Mouse (Mus musculus) kidney, adult 2 months (tissue): ENCODE measurements around the gene Atp2b1. TPM values are rescaled to one million over a fixed set of nuclear protein-coding genes. Genes with fewer than 3 reads are reported as not detected.

Experiments
- DNase-seq: peaks from one replicate; pipeline ENCODE4 v3.0.0; 2021
- H3K27ac ChIP-seq: fragments of 200-500 bp; 2 replicates; pipeline ENCODE4 v1.5.1; 2012; ENCODE audit warnings: low read depth, low read length, control low read depth, inconsistent platforms; ENCODE audit not compliant: insufficient read depth
- H3K27me3 ChIP-seq: fragments of 200-500 bp; replicated peaks from 2 replicates; pipeline ENCODE4 v1.6.1; 2012; ENCODE audit warnings: mild to moderate bottlenecking, moderate library complexity, low read length, inconsistent platforms; ENCODE audit not compliant: control insufficient read depth, insufficient read depth
- H3K36me3 ChIP-seq: fragments of 200-500 bp; 2 replicates; pipeline ENCODE4 v1.6.1; 2012; ENCODE audit warnings: mild to moderate bottlenecking, moderate library complexity, low read length, inconsistent platforms; ENCODE audit not compliant: control insufficient read depth, insufficient read depth
- H3K4me1 ChIP-seq: fragments of 200-500 bp; 2 replicates; pipeline ENCODE4 v1.6.1; 2011; ENCODE audit warnings: low read length; ENCODE audit not compliant: control insufficient read depth, insufficient read depth
- H3K4me3 ChIP-seq: fragments of 200-500 bp; 2 replicates; pipeline ENCODE4 v1.5.1; 2011; ENCODE audit warnings: mild to moderate bottlenecking, low read depth, low read length, control low read depth; ENCODE audit not compliant: insufficient read depth
- CTCF ChIP-seq: fragments of 200-500 bp; conservative IDR thresholded peaks from 2 replicates; pipeline ENCODE4 v1.5.1; 2011; ENCODE audit warnings: low read depth, mild to moderate bottlenecking, control low read depth, low read length, moderate library complexity, mixed read lengths; ENCODE audit not compliant: insufficient read depth, insufficient read length
- POLR2A ChIP-seq: fragments of 200-500 bp; IDR thresholded peaks from one replicate; pipeline ENCODE4 v1.6.1; 2011; ENCODE audit warnings: low read depth, low read length, control low read depth
- WGBS: fragments of 180-500 bp; shearing (Covaris S2); methylation state at CpG from one replicate; pipeline ENCODE4 v1.1.7; 2018; 5-methylcytosine and 5-hydroxymethylcytosine counted together
- polyA plus RNA-seq: library from polyadenylated mRNA; depleted of rRNA; stranded (reverse); fragments of >200 nt; gene quantifications from 2 replicates; pipeline ENCODE4 v1.2.3, GENCODE M21; 2012

Gene Atp2b1
- polyA plus RNA-seq, 1 experiment = 13.3 TPM

GRCm38 (mm10) chr10:98960911-98961310, 46.7 kb downstream of the Atp2b1 start:
- Histone ChIP-seq H3K27ac (no peak overlapping the region), H3K4me3 (no peak overlapping the region), H3K27me3 (no peaks in the 10 kb centered on the region), H3K36me3 (no peaks in the 10 kb centered on the region), H3K4me1 (peaks cover 3% of the 10 kb centered on the region; the same call in 1 of the 2 replicates)
- TF ChIP-seq CTCF = no peak
- no peak for TF ChIP-seq POLR2A
- WGBS = 52% methylated on average over 5 of the region's 5 CpGs
- DNase-seq = no peak

GRCm38 (mm10) chr10:98962092-98962491, 47.9 kb downstream of the Atp2b1 start:
- no peak for DNase-seq
- Histone ChIP-seq H3K4me3 (no peak overlapping the region), H3K36me3 (no peaks in the 10 kb centered on the region), H3K27me3 (no peaks in the 10 kb centered on the region), H3K27ac (no peak overlapping the region), H3K4me1 (peaks cover 3% of the 10 kb centered on the region; the same call in 1 of the 2 replicates)
- TF ChIP-seq POLR2A = no peak
- TF ChIP-seq CTCF = no peak
- 81% methylated on average over 8 of the region's 8 CpGs for WGBS

- H3K27ac ChIP-seq = no peak overlapping the region
- no peaks in the 10 kb centered on the region; the same call in 1 of the 2 replicates for H3K36me3 ChIP-seq
- no peaks in the 10 kb centered on the region for H3K27me3 ChIP-seq
- TF ChIP-seq CTCF (no peak), POLR2A (no peak)
- no peak for DNase-seq
- WGBS = 46% methylated on average over 13 of the region's 13 CpGs
- no peaks in the 10 kb centered on the region for H3K4me1 ChIP-seq
- no peak overlapping the region for H3K4me3 ChIP-seq
Measured at GRCm38 (mm10) chr10:98966407-98967215, 52.4 kb downstream of the Atp2b1 start.

GRCm38 (mm10) chr10:98967240-98967891, 53.2 kb downstream of the Atp2b1 start:
- DNase-seq = no peak
- WGBS = 68% methylated on average over 15 of the region's 15 CpGs
- no peaks in the 10 kb centered on the region for H3K27me3 ChIP-seq
- H3K27ac ChIP-seq = no peak overlapping the region
- no peaks in the 10 kb centered on the region; the same call in 1 of the 2 replicates for H3K36me3 ChIP-seq
- TF ChIP-seq CTCF (no peak), POLR2A (no peak)
- no peaks in the 10 kb centered on the region for H3K4me1 ChIP-seq
- no peak overlapping the region for H3K4me3 ChIP-seq

- WGBS = 74% methylated on average over 3 of the region's 3 CpGs
- Histone ChIP-seq H3K27ac (no peak overlapping the region), H3K4me3 (no peak overlapping the region), H3K4me1 (peaks cover 6% of the 10 kb centered on the region), H3K36me3 (no peaks in the 10 kb centered on the region; the same call in 1 of the 2 replicates), H3K27me3 (no peaks in the 10 kb centered on the region)
- no peak for DNase-seq
- TF ChIP-seq CTCF = no peak
Measured at GRCm38 (mm10) chr10:98970917-98971316, 56.7 kb downstream of the Atp2b1 start.

- H3K27me3 ChIP-seq = no peaks in the 10 kb centered on the region
- H3K27ac ChIP-seq = no peak overlapping the region
- H3K4me3 ChIP-seq = no peak overlapping the region
- no peak for TF ChIP-seq POLR2A
- TF ChIP-seq CTCF = no peak
- 87% methylated on average over 2 of the region's 2 CpGs for WGBS
- DNase-seq = no peak
- H3K36me3 ChIP-seq = no peaks in the 10 kb centered on the region; the same call in 1 of the 2 replicates
- H3K4me1 ChIP-seq = peaks cover 14% of the 10 kb centered on the region
Measured at GRCm38 (mm10) chr10:98972359-98972758, 58.2 kb downstream of the Atp2b1 start.

GRCm38 (mm10) chr10:98972912-98973605, 58.9 kb downstream of the Atp2b1 start:
- TF ChIP-seq POLR2A (no peak), CTCF (no peak)
- 59% methylated on average over 18 of the region's 18 CpGs for WGBS
- H3K27me3 ChIP-seq = no peaks in the 10 kb centered on the region
- no peak overlapping the region for H3K4me3 ChIP-seq
- H3K36me3 ChIP-seq = no peaks in the 10 kb centered on the region; the same call in 1 of the 2 replicates
- H3K4me1 ChIP-seq = peaks cover 16% of the 10 kb centered on the region
- no peak overlapping the region for H3K27ac ChIP-seq
- peak; percentile 51 for DNase-seq
